Mouse (Mus musculus): ENCODE data around the gene Men1.

DNA sequence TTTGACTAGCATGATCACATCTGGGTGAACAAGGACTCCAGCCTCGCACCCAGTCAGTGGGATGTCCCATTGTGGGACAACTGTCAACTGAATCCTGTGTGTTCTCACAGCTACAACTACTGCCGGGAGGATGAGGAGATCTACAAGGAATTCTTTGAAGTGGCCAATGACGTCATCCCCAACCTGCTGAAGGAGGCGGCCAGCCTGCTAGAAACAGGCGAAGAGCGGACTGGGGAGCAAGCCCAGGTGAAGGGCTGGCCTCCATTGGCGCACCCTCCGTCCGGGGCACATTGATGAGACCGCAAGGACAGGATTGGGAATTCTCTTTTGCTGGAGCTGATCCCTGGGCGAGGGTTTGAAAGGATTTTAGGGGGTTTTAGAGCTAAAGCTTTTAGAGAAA, 3.9 kb downstream of the Men1 start:
- no peak for TF ChIP-seq CTCF (IDR thresholded peaks at IDR 0.05; ENCODE audit: low read depth, low read length)
- TF ChIP-seq POLR2A (IDR thresholded peaks at IDR 0.05; ENCODE audit: borderline replicate concordance, low read depth, low read length), result no peak
